ENCODE assay signal across 10 mouse cellular contexts in the genomic region with DNA sequence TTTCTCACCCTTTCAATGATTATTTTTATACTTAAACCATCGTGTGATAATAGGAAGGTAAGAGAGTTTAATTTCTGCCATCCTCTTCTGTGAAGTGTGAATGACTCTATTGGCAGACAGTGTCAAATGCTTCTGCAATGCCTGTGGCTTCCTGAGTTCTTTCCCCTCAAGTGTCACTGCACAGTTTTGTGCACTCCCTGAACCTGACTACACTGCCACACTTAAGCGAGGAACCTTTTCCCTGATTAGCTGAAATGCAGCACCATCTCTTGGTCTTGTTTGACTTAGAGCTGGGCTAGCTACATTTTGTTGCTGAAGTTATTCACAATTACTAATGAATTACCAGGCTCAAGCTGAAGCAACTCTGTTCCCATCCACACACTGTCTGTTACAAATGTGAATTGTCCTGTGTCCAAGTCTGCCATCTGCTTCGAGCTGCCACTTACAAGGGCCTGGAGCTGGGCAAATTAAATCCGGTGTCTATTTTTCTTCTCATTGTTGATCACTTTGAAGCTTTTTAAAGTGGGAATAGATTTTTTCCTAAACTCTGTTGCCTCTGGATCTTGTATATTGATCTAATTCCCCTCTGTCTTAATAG.
DNase-seq lines count a peak whose midpoint lies in the region; ATAC-seq lines count a peak whose summit lies in the region.
"Had no signal": no experiment of that assay in that cellular context is flagged by ENCODE, and none has a peak within 500 bp of the region (broad histone marks: within the 10 kb centered on the region; RNA-seq: fewer than 3 reads in every experiment).

No protein-coding gene starts in this region.

- peak; percentile 91 for DNase-seq in cerebellum, adult 9-10 months
- DNase-seq in layer of hippocampus, adult 9-10 months (ENCODE audit: low spot score): peak; percentile 71
- no peak for DNase-seq in embryo, embryonic 9.5 days (ENCODE audit: extremely low spot score)
- DNase-seq: kidney, postnatal 4 days had no signal

- ATAC-seq in neural tube, embryonic 13.5 days (ENCODE audit: low read depth): no peak
- ATAC-seq in neural tube, embryonic 15.5 days (ENCODE audit: low FRiP score): no peak
- no peak for ATAC-seq in stomach, embryonic 14.5 days (ENCODE audit: insufficient number of reproducible peaks, insufficient read depth, low FRiP score, low read depth)
- no peak for ATAC-seq in heart, embryonic 11.5 days (replicated peaks; ENCODE audit: insufficient number of reproducible peaks, low FRiP score, low TSS enrichment)

- no peaks in the 10 kb centered on the region for H3K36me3 ChIP-seq in neural tube, embryonic 13.5 days
- H3K36me3 ChIP-seq in neural tube, embryonic 15.5 days: no peaks in the 10 kb centered on the region
- no peaks in the 10 kb centered on the region for H3K36me3 ChIP-seq in stomach, embryonic 14.5 days (ENCODE audit: control insufficient read depth, insufficient read depth, low read length)
- H3K36me3 ChIP-seq in heart, embryonic 11.5 days (ENCODE audit: control insufficient read depth, insufficient read depth, low read length): no peaks in the 10 kb centered on the region
- H3K36me3 ChIP-seq: neural tube, embryonic 12.5 days had no signal

- no peak overlapping the region for H3K9ac ChIP-seq in neural tube, embryonic 13.5 days
- H3K9ac ChIP-seq in neural tube, embryonic 15.5 days (replicated peaks): no peak overlapping the region
- H3K9ac ChIP-seq in stomach, embryonic 14.5 days (replicated peaks; ENCODE audit: low read depth, low read length): no peak overlapping the region
- H3K9ac ChIP-seq in heart, embryonic 11.5 days (ENCODE audit: low read depth, low read length): no peak overlapping the region
- H3K9ac ChIP-seq: neural tube, embryonic 12.5 days had no signal

- WGBS in neural tube, embryonic 13.5 days: 73% methylated on average over 4 of the region's 4 CpGs
- 61% methylated on average over 4 of the region's 4 CpGs for WGBS in neural tube, embryonic 15.5 days
- WGBS in stomach, embryonic 14.5 days: 74% methylated on average over 4 of the region's 4 CpGs
- 73% methylated on average over 4 of the region's 4 CpGs for WGBS in heart, embryonic 11.5 days (ENCODE audit: insufficient replicate concordance)

- 0 out of 2 replicates have a peak, but pooled peaks cover 7% of the 10 kb centered on the region for H3K4me1 ChIP-seq in neural tube, embryonic 13.5 days (replicated peaks)
- H3K4me1 ChIP-seq in neural tube, embryonic 15.5 days: no peaks in the 10 kb centered on the region
- no peaks in the 10 kb centered on the region for H3K4me1 ChIP-seq in stomach, embryonic 14.5 days (ENCODE audit: control insufficient read depth, insufficient read depth, low read length)
- peaks cover 2% of the 10 kb centered on the region; the same call in 1 of the 2 replicates for H3K4me1 ChIP-seq in heart, embryonic 11.5 days (ENCODE audit: control insufficient read depth, insufficient read depth, low read length)
- H3K4me1 ChIP-seq: neural tube, embryonic 12.5 days had no signal

- H3K4me2 ChIP-seq in neural tube, embryonic 13.5 days: no peak overlapping the region
- no peak overlapping the region for H3K4me2 ChIP-seq in neural tube, embryonic 15.5 days
- H3K4me2 ChIP-seq in stomach, embryonic 14.5 days (replicated peaks; ENCODE audit: low read depth, low read length): no peak overlapping the region
- H3K4me2 ChIP-seq in heart, embryonic 11.5 days: no peak overlapping the region
- H3K4me2 ChIP-seq: neural tube, embryonic 12.5 days had no signal

- H3K9me3 ChIP-seq in neural tube, embryonic 13.5 days: no peaks in the 10 kb centered on the region
- no peaks in the 10 kb centered on the region for H3K9me3 ChIP-seq in neural tube, embryonic 15.5 days (replicated peaks)
- no peaks in the 10 kb centered on the region for H3K9me3 ChIP-seq in stomach, embryonic 14.5 days (ENCODE audit: control insufficient read depth, low read depth, low read length)
- no peaks in the 10 kb centered on the region for H3K9me3 ChIP-seq in heart, embryonic 11.5 days (replicated peaks; ENCODE audit: control insufficient read depth, low read length)
- H3K9me3 ChIP-seq: G1E; neural tube, embryonic 12.5 days had no signal

- H3K27me3 ChIP-seq in neural tube, embryonic 13.5 days: no peaks in the 10 kb centered on the region
- no peaks in the 10 kb centered on the region for H3K27me3 ChIP-seq in neural tube, embryonic 15.5 days (replicated peaks)
- no peaks in the 10 kb centered on the region for H3K27me3 ChIP-seq in stomach, embryonic 14.5 days (ENCODE audit: control insufficient read depth, insufficient read depth, low read length)
- no peaks in the 10 kb centered on the region for H3K27me3 ChIP-seq in heart, embryonic 11.5 days (ENCODE audit: control insufficient read depth, insufficient read depth, low read length)
- H3K27me3 ChIP-seq: neural tube, embryonic 12.5 days had no signal

- 0 out of 2 replicates have a peak overlapping the region, but pooled peaks have one; percentile 24 for H3K27ac ChIP-seq in neural tube, embryonic 13.5 days (replicated peaks)
- no peak overlapping the region for H3K27ac ChIP-seq in neural tube, embryonic 15.5 days (replicated peaks)
- H3K27ac ChIP-seq in stomach, embryonic 14.5 days (ENCODE audit: low read length): 0 out of 2 replicates have a peak overlapping the region, but pooled peaks have one; percentile 27
- H3K27ac ChIP-seq in heart, embryonic 11.5 days (ENCODE audit: low read depth, low read length): no peak overlapping the region
- H3K27ac ChIP-seq: neural tube, embryonic 12.5 days had no signal

- no peak overlapping the region for H3K4me3 ChIP-seq in neural tube, embryonic 13.5 days
- no peak overlapping the region for H3K4me3 ChIP-seq in neural tube, embryonic 15.5 days (replicated peaks)
- H3K4me3 ChIP-seq in stomach, embryonic 14.5 days (ENCODE audit: low read depth, low read length): no peak overlapping the region
- no peak overlapping the region for H3K4me3 ChIP-seq in heart, embryonic 11.5 days (ENCODE audit: low read depth, low read length)
- H3K4me3 ChIP-seq: neural tube, embryonic 12.5 days had no signal

Comparison
In these comparisons a context has a peak if more than half of its experiments do, and no peak if none do; other contexts are left out.
1. H3K27ac ChIP-seq: peak in neural tube, embryonic 13.5 days (single experiment) and stomach, embryonic 14.5 days (single experiment); none in neural tube, embryonic 15.5 days (single experiment) and heart, embryonic 11.5 days (single experiment).